Mouse (Mus musculus) embryonic facial prominence, embryonic 12.5 days (tissue): ENCODE results near the gene Axin1. TPM values are rescaled to one million over a fixed set of nuclear protein-coding genes. Genes with fewer than 3 reads are reported as not detected.
"Not testable (repeated sequence)": the region's sequence is repeated elsewhere in the genome, so short reads cannot be mapped to it uniquely, and the experiment has no call there.

Experiments
- ATAC-seq: fragments of 200-750 bp; cut with Nextera tagmentation; 2 replicates; pipeline ENCODE4 v1.8.0; 2017; ENCODE audit not compliant: insufficient number of reproducible peaks, insufficient read depth, low FRiP score, low TSS enrichment
- H3K27ac ChIP-seq: fragments of 300-500 bp; sonication (generic); 2 replicates; pipeline ENCODE4 v1.5.1; 2016; ENCODE audit warnings: mild to moderate bottlenecking
- H3K27me3 ChIP-seq: fragments of 300-500 bp; sonication (generic); 2 replicates; pipeline ENCODE4 v1.6.1; 2016; ENCODE audit warnings: mild to moderate bottlenecking, moderate library complexity
- H3K36me3 ChIP-seq: fragments of 300-500 bp; sonication (generic); 2 replicates; pipeline ENCODE4 v1.6.1; 2016; ENCODE audit warnings: mild to moderate bottlenecking
- H3K4me1 ChIP-seq: fragments of 300-500 bp; sonication (generic); 2 replicates; pipeline ENCODE4 v1.6.1; 2016
- H3K4me2 ChIP-seq: fragments of 300-500 bp; sonication (generic); replicated peaks from 2 replicates; pipeline ENCODE4 v1.6.1; 2016; ENCODE audit warnings: mild to moderate bottlenecking, moderate library complexity
- H3K4me3 ChIP-seq: fragments of 300-500 bp; sonication (generic); 2 replicates; pipeline ENCODE4 v1.5.1; 2016; ENCODE audit warnings: mild to moderate bottlenecking
- H3K9ac ChIP-seq: fragments of 300-500 bp; sonication (generic); 2 replicates; pipeline ENCODE4 v1.6.1; 2016; ENCODE audit warnings: mild to moderate bottlenecking, moderate library complexity
- H3K9me3 ChIP-seq: fragments of 300-500 bp; sonication (generic); 2 replicates; pipeline ENCODE4 v1.6.1; 2016; ENCODE audit warnings: mild to moderate bottlenecking, moderate library complexity
- WGBS: fragments of 180-500 bp; shearing (Covaris S2); methylation state at CpG from one replicate; pipeline ENCODE4 v1.1.7; 2016; 5-methylcytosine and 5-hydroxymethylcytosine counted together
- polyA plus RNA-seq: library from polyadenylated mRNA; unstranded; fragments of >200 nt; fragmentation: Nextera tagmentation; extraction: Ambion mirVana; gene quantifications from 2 replicates; pipeline ENCODE4 v1.2.1, GENCODE M21; 2016

Gene Axin1
- 15.3 and 27.8 TPM in 2 replicates for polyA plus RNA-seq

- peak; percentile 98 for ATAC-seq
- 2% methylated on average over 42 of the region's 42 CpGs for WGBS
- H3K27me3 ChIP-seq, result no peaks in the 10 kb centered on the region
- H3K4me1 ChIP-seq, result peaks cover 18% of the 10 kb centered on the region
- peak within 1 kb of the TSS; percentile 77 for H3K4me3 ChIP-seq
- peak within 1 kb of the TSS; percentile 95 for H3K27ac ChIP-seq
- H3K9ac ChIP-seq, result peak within 1 kb of the TSS; percentile 97
- no peaks in the 10 kb centered on the region for H3K9me3 ChIP-seq
- peaks cover 11% of the 10 kb centered on the region for H3K36me3 ChIP-seq
- peak within 1 kb of the TSS; percentile 71 for H3K4me2 ChIP-seq
These were observed at the start of gene Axin1 for GRCm38 (mm10) chr17:26138239-26138836. Gene Axin1 (plus strand): TSS chr17:26138688.

GRCm38 (mm10) chr17:26089905-26090632 lies 48.4 kb upstream of the Axin1 start, which contains the start of gene Decr2:
Gene Decr2 (minus strand): TSS chr17:26090337.
- Histone ChIP-seq H3K36me3 (peaks cover 11% of the 10 kb centered on the region), H3K27ac (peak within 1 kb of the TSS; percentile 82), H3K27me3 (no peaks in the 10 kb centered on the region), H3K9me3 (no peaks in the 10 kb centered on the region), H3K4me1 (peaks cover 9% of the 10 kb centered on the region; the same call in 1 of the 2 replicates), H3K4me2 (peak within 1 kb of the TSS; percentile 75), H3K4me3 (peak within 1 kb of the TSS; percentile 51), H3K9ac (peak within 1 kb of the TSS; percentile 63)
- WGBS, result 3% methylated on average over 32 of the region's 32 CpGs
- peak; percentile 86 for ATAC-seq

- WGBS, result 26% methylated on average over 9 of the region's 9 CpGs
- H3K4me2 ChIP-seq, result peak overlapping the region; percentile 81
- peak overlapping the region; percentile 71 for H3K4me3 ChIP-seq
- H3K27ac ChIP-seq, result peak overlapping the region; percentile 83
- H3K4me1 ChIP-seq, result peaks cover 9% of the 10 kb centered on the region; the same call in 1 of the 2 replicates
- no peak for ATAC-seq
- H3K27me3 ChIP-seq, result no peaks in the 10 kb centered on the region
- H3K9ac ChIP-seq, result peak overlapping the region; percentile 77
- no peaks in the 10 kb centered on the region for H3K9me3 ChIP-seq
- H3K36me3 ChIP-seq, result peaks cover 11% of the 10 kb centered on the region
These were observed 43.9 kb upstream of the Axin1 start for GRCm38 (mm10) chr17:26094531-26095110.

GRCm38 (mm10) chr17:26095121-26095740 lies 43.3 kb upstream of the Axin1 start, which contains the start of gene Nme4:
Gene Nme4 (minus strand): TSS chr17:26095602.
- no peaks in the 10 kb centered on the region for H3K27me3 ChIP-seq
- H3K36me3 ChIP-seq, result peaks cover 11% of the 10 kb centered on the region
- H3K4me1 ChIP-seq, result peaks cover 9% of the 10 kb centered on the region; the same call in 1 of the 2 replicates
- peak; percentile 49 for ATAC-seq
- H3K9ac ChIP-seq, result peak within 1 kb of the TSS; percentile 77
- 3% methylated on average over 47 of the region's 47 CpGs for WGBS
- H3K4me2 ChIP-seq, result peak within 1 kb of the TSS; percentile 81
- H3K9me3 ChIP-seq, result no peaks in the 10 kb centered on the region
- peak within 1 kb of the TSS; percentile 71 for H3K4me3 ChIP-seq
- H3K27ac ChIP-seq, result peak within 1 kb of the TSS; percentile 83

GRCm38 (mm10) chr17:26098461-26098860 lies 40.0 kb upstream of the Axin1 start:
- H3K4me3 ChIP-seq, result no peak overlapping the region
- peaks cover 9% of the 10 kb centered on the region; the same call in 1 of the 2 replicates for H3K4me1 ChIP-seq
- H3K9me3 ChIP-seq, result no peaks in the 10 kb centered on the region
- WGBS, result 87% methylated on average over 7 of the region's 7 CpGs
- no peak overlapping the region for H3K27ac ChIP-seq
- no peak overlapping the region for H3K4me2 ChIP-seq
- no peaks in the 10 kb centered on the region for H3K27me3 ChIP-seq
- ATAC-seq, result no peak
- no peak overlapping the region for H3K9ac ChIP-seq
- H3K36me3 ChIP-seq, result no peaks in the 10 kb centered on the region

- not testable (repeated sequence) for H3K36me3 ChIP-seq, H3K4me2 ChIP-seq, H3K9me3 ChIP-seq, H3K4me1 ChIP-seq, H3K4me3 ChIP-seq, H3K27me3 ChIP-seq, H3K9ac ChIP-seq, H3K27ac ChIP-seq, ATAC-seq
- WGBS, result 53% methylated on average over 3 of the region's 3 CpGs
These were observed 39.2 kb upstream of the Axin1 start for GRCm38 (mm10) chr17:26099316-26099715.

GRCm38 (mm10) chr17:26100166-26100565 lies 38.3 kb upstream of the Axin1 start:
- H3K27me3 ChIP-seq, result no peaks in the 10 kb centered on the region
- H3K4me2 ChIP-seq, result no peak overlapping the region
- WGBS, result 32% methylated on average over 2 of the region's 2 CpGs
- no peaks in the 10 kb centered on the region for H3K9me3 ChIP-seq
- H3K36me3 ChIP-seq, result no peaks in the 10 kb centered on the region
- no peak overlapping the region for H3K27ac ChIP-seq
- no peak overlapping the region for H3K9ac ChIP-seq
- H3K4me3 ChIP-seq, result no peak overlapping the region
- H3K4me1 ChIP-seq, result no peaks in the 10 kb centered on the region
- no peak for ATAC-seq

- ATAC-seq, result no peak
- no peak overlapping the region for H3K4me3 ChIP-seq
- H3K4me2 ChIP-seq, result no peak overlapping the region
- H3K27me3 ChIP-seq, result no peaks in the 10 kb centered on the region
- H3K9ac ChIP-seq, result no peak overlapping the region
- no peak overlapping the region for H3K27ac ChIP-seq
- no peaks in the 10 kb centered on the region for H3K36me3 ChIP-seq
- H3K4me1 ChIP-seq, result no peaks in the 10 kb centered on the region
- 42% methylated on average over 4 of the region's 4 CpGs for WGBS
- H3K9me3 ChIP-seq, result no peaks in the 10 kb centered on the region
These were observed 37.0 kb upstream of the Axin1 start for GRCm38 (mm10) chr17:26101478-26101877.

GRCm38 (mm10) chr17:26105619-26106018 lies 32.9 kb upstream of the Axin1 start:
- no peaks in the 10 kb centered on the region for H3K36me3 ChIP-seq
- no peaks in the 10 kb centered on the region for H3K9me3 ChIP-seq
- H3K27me3 ChIP-seq, result peaks cover 13% of the 10 kb centered on the region
- H3K4me1 ChIP-seq, result 0 out of 2 replicates have a peak, but pooled peaks cover under 1% of the 10 kb centered on the region
- no peak overlapping the region for H3K4me3 ChIP-seq
- 73% methylated on average over 4 of the region's 4 CpGs for WGBS
- no peak overlapping the region for H3K9ac ChIP-seq
- H3K4me2 ChIP-seq, result no peak overlapping the region
- H3K27ac ChIP-seq, result no peak overlapping the region
- ATAC-seq, result no peak

- H3K4me1 ChIP-seq, result peaks cover 13% of the 10 kb centered on the region; the same call in 1 of the 2 replicates
- H3K36me3 ChIP-seq, result no peaks in the 10 kb centered on the region
- no peak overlapping the region for H3K4me3 ChIP-seq
- H3K27ac ChIP-seq, result no peak overlapping the region
- no peak overlapping the region for H3K4me2 ChIP-seq
- WGBS, result 22% methylated on average over 4 of the region's 4 CpGs
- H3K9ac ChIP-seq, result no peak overlapping the region
- peaks cover 57% of the 10 kb centered on the region for H3K27me3 ChIP-seq
- no peaks in the 10 kb centered on the region for H3K9me3 ChIP-seq
- no peak for ATAC-seq
These were observed 28.3 kb upstream of the Axin1 start for GRCm38 (mm10) chr17:26110156-26110555.

- no peak overlapping the region for H3K4me3 ChIP-seq
- WGBS, result 4% methylated on average over 4 of the region's 4 CpGs
- H3K27ac ChIP-seq, result no peak overlapping the region
- no peak for ATAC-seq
- peaks cover 65% of the 10 kb centered on the region for H3K27me3 ChIP-seq
- H3K4me2 ChIP-seq, result no peak overlapping the region
- no peaks in the 10 kb centered on the region for H3K36me3 ChIP-seq
- H3K9ac ChIP-seq, result no peak overlapping the region
- H3K9me3 ChIP-seq, result no peaks in the 10 kb centered on the region
- peaks cover 13% of the 10 kb centered on the region; the same call in 1 of the 2 replicates for H3K4me1 ChIP-seq
These were observed 27.5 kb upstream of the Axin1 start for GRCm38 (mm10) chr17:26111024-26111423.
